Mouse (Mus musculus): Measurements from ENCODE around the gene Adarb2.

The Adarb2 gene

GRCm38 (mm10) chr13:8744565-8744964 is 541.9 kb downstream of the Adarb2 start:
- CTCF ChIA-PET: no interaction called here
- POLR2A ChIA-PET: no interaction called here

GRCm38 (mm10) chr13:8745596-8745995 is 542.9 kb downstream of the Adarb2 start:
- ChIA-PET CTCF (no interaction called here), POLR2A (no interaction called here)

- POLR2A ChIA-PET: no interaction called here
- CTCF ChIA-PET: no interaction called here
Measured at GRCm38 (mm10) chr13:8749451-8749850, 546.8 kb downstream of the Adarb2 start.

- ChIA-PET POLR2A (no interaction called here), CTCF (no interaction called here)
Measured at GRCm38 (mm10) chr13:8760940-8761339, 558.3 kb downstream of the Adarb2 start.

- POLR2A ChIA-PET: no interaction called here
Measured at GRCm38 (mm10) chr13:8769654-8770227, 567.1 kb downstream of the Adarb2 start.

GRCm38 (mm10) chr13:8770616-8771015 is 568.0 kb downstream of the Adarb2 start:
- CTCF ChIA-PET: no interaction called here

More at GRCm38 (mm10) chr13:8769654-8770227, 567.1 kb downstream of the Adarb2 start:
- CTCF ChIA-PET: no interaction called here

GRCm38 (mm10) chr13:8780441-8780840 is 577.8 kb downstream of the Adarb2 start:
- POLR2A ChIA-PET: no interaction called here

More at GRCm38 (mm10) chr13:8770616-8771015, 568.0 kb downstream of the Adarb2 start:
- POLR2A ChIA-PET: no interaction called here

GRCm38 (mm10) chr13:8782636-8783035 is 580.0 kb downstream of the Adarb2 start:
- CTCF ChIA-PET: no interaction called here
- POLR2A ChIA-PET: no interaction called here

More at GRCm38 (mm10) chr13:8780441-8780840, 577.8 kb downstream of the Adarb2 start:
- CTCF ChIA-PET: no interaction called here

GRCm38 (mm10) chr13:8783686-8784307 is 581.1 kb downstream of the Adarb2 start:
- ChIA-PET POLR2A (interaction anchor here in 1 of 4 experiments (1.2 to 1.6 kb wide), 2 partner anchors 64 to 102 kb away, joined by 3 to 4 read pairs; partner anchors contain the start of gene Idi1), CTCF (interaction anchor here in 2 of 4 experiments (0.6 to 0.8 kb wide), 4 partner anchors 10 to 660 kb away, joined by 3 to 24 read pairs (median 6); no protein-coding TSS in a partner anchor)

- POLR2A ChIA-PET: interaction anchor here in 1 of 4 experiments (0.6 to 1.6 kb wide), 3 partner anchors 45 to 101 kb away, joined by 3 to 4 read pairs (median 3); partner anchors contain the start of gene Idi1
- CTCF ChIA-PET: interaction anchor here in 3 of 4 experiments (0.6 to 0.8 kb wide), 5 partner anchors 9 to 1135 kb away, joined by 3 to 24 read pairs (median 4); no protein-coding TSS in a partner anchor
Measured at GRCm38 (mm10) chr13:8784308-8785061, 581.8 kb downstream of the Adarb2 start.

GRCm38 (mm10) chr13:8785185-8785584 is 582.5 kb downstream of the Adarb2 start:
- POLR2A ChIA-PET: interaction anchor here in 1 of 4 experiments (0.6 to 1.6 kb wide), 3 partner anchors 46 to 100 kb away, joined by 3 to 4 read pairs (median 3); partner anchors contain the start of gene Idi1
- CTCF ChIA-PET: interaction anchor here in 2 of 4 experiments (0.6 to 1.0 kb wide), 2 partner anchors 9 to 1136 kb away, joined by 4 read pairs; no protein-coding TSS in a partner anchor

GRCm38 (mm10) chr13:8793217-8793616 is 590.6 kb downstream of the Adarb2 start:
- ChIA-PET CTCF (no interaction called here), POLR2A (no interaction called here)

GRCm38 (mm10) chr13:8800576-8800975 is 597.9 kb downstream of the Adarb2 start:
- POLR2A ChIA-PET: no interaction called here

GRCm38 (mm10) chr13:8805931-8806330 is 603.3 kb downstream of the Adarb2 start:
- CTCF ChIA-PET: no interaction called here
- POLR2A ChIA-PET: interaction anchor here in 1 of 4 experiments (1.0 kb wide), 1 partner anchor 11 kb away, joined by 3 read pairs; no protein-coding TSS in a partner anchor

More at GRCm38 (mm10) chr13:8800576-8800975, 597.9 kb downstream of the Adarb2 start:
- CTCF ChIA-PET: no interaction called here

Measured in embryonic stem cell, embryonic (primary cell).